Mouse (Mus musculus) adipocyte (in vitro differentiated cells): Measurements from ENCODE around the gene March9.

Experiments
- DNase-seq: peaks from one replicate; pipeline ENCODE4 v3.0.0-alpha.2; 2016; ENCODE audit warnings: low spot score

The March9 gene

DNA sequence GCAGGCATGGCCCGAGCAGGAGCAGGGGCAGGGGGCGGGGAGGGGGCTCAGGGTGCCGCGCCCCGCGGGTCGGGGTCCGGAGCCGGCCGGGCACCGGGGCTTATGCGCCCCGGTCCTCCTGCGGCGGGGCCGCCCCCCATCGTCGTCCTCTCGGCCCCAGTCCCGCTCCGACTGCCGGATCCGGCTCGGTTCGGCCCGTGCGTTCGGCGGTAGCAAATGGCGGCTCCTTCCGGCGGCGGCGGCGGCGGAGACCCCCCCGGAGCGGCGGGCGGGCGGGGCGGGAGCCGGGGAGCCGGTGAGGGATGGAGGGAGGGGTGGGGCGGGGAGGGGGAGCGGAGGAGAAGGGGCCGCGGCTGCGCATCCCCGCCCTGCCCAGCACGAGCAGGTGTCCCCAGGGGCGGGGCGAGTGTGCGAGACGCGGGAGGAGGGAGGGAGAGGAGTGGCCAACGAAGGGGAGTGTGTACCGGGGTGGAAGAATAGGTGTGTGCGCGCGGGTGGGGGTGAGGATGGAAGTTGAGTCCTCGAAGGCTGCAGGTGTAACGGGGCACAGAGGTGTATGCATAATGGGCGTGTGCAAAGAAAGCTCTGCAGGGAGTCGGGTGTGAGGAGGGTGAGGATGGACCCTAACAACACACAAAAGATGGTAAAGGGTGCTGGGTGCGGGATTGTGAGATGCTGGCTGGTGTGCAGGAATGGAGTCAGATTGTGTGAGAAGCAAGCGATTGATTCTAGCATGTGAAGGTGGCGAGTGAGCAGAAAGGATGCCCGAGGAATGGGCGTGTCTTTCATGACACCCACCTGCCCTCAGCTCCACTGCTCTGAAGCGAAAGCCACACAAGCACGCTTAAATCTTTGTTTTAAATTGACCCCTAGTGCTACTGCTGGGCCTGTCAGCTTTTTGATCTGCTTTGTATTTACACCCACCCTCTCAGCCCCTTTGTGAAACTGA is at the start of gene March9:
Gene March9, minus strand, starts transcription at position 217 of the 949 bp plus-strand sequence.
- no peak for DNase-seq

DNA sequence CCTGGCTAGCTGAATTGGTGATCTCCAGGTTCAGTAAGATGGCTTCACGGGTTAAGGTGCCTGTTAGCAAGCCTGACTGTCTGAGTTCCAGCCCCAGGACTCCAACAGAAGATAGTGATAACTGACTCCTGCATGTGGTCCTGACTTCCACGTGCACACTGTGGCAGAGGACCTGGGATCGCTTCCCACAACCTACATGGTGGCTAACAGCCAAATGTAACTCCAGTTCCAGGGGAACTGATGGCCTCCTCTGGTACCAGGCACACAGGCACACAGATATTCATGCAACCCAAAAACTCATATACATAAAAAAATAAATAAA is 48.2 kb upstream of the March9 start:
- DNase-seq, result no peak

DNA sequence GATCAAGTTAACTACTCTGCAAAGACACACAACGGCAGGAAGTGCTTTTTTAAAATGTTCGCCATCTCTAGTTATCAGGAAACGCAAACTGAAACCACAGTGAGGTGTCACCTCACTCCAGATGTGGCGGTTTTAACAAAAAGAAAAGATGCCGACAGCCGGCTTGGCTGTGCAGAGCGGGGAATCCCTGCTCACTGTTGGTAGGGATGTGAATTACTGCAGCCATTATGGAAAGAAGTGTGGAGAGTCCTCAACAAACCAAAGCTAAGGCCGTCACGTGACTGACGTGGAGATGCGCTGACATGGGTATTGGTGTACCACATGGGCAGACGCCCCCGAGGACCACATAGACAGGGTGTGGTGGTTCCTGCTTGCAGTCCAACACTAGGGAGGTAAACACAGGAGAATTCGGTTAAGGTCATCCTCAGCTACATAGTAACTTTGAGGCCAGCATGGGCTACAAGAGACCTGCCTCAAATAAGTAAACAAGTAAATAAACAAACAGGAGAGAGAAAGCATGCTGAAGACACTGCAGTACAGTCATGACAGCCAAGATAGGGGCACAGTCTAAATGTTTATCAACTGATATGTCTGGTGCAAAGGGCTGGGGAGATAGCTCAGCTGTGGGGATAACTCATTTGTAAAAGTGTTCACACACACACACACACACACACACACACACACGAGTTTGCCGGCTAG is 47.7 kb upstream of the March9 start:
- no peak for DNase-seq

DNA sequence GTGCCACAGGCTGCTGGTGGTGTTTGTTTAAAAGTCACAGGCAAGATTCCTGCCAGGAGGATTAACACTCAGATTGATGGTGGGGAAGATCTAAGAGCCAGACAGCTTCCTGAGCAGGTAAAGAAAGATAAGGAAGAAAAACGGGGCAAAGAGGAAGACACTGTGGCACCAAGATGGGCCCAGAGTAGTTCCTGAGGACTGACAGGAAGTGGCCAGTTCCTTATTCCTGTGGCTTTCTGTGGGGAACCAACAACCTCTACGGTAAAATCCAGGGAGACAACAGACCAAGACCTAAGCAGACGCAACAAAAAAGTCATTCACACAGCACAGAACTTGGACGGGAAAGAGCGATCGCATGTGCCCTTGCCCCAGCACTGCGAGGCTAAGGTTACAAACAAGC is 43.6 kb upstream of the March9 start:
- no peak for DNase-seq

DNA sequence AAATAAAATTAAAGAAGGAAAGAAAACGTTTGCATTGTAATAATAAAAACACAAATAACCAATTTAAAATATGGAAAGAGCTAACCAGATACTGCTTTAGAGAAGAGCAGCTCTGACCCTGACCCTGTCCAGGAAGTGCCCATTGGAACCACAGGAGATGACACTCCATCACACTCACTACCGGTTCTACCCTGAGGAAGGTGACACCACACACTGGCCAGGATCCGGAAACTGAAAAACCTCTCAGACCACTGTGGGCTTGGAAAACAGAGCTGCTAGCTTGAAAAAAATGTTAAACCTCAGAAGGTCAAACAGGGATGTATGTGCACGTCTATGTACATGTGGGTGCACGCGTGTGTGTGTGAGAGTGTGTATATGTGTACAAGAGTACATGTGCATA is 41.2 kb upstream of the March9 start:
- no peak for DNase-seq

DNA sequence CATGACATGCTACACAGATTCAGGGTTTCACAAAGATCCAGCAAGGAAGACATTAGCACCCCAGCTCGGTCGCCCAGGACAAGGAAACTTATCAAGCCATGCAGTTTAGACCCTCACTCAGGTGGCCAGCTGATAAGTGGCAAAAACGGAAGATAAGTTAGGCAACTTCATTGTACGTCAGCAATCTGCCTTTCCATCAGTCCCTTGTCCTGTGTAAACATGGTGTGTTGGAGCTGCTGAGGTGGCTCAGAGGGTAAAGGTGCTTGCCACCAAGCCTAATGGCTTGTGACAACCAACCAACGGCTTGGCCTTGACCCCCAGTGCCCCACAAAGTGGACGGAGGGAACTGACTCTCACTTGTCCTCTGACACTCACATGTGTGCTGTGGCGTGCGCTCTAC is 40.4 kb upstream of the March9 start:
- no peak for DNase-seq

DNA sequence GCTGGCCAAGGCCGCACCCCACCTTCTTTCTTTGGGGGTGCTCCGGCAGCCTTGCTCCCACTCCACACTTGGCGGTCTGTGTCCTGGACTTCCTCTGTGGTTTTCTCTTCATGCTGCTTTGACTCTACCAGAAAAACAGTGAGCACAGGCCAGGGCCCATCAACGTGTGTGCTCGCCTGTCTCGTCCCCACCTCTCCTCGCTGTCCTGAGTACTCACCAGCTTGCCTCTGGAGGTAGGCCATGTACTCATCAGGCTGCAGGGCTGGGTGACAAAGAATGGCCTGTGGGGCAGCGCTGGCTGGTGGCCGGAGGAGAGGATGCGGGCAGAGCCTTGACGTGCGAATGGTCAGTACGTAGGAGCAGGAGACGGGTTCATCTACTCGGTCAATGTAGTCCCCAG is 39.9 kb upstream of the March9 start:
- no peak for DNase-seq

DNA sequence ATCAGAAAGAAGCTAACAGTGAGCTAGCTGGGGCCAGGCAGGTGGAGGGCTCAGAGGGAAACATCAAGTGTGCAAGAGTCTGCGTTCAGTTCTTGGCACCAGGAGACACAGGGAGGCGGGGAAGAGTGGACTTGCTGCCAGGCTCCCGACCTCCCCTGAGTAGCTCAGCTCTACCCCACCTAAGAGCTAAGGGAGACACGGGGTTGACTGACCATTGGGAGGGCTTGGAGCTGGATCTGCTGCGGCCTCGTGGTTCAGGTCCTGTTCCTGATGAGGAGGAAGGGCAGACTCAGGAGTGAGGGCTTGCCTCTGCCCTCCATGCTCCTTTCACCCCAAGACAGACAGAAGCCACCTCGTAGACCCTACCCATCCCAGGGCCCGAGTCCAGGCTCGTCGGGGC is 39.2 kb upstream of the March9 start:
- DNase-seq, result no peak

DNA sequence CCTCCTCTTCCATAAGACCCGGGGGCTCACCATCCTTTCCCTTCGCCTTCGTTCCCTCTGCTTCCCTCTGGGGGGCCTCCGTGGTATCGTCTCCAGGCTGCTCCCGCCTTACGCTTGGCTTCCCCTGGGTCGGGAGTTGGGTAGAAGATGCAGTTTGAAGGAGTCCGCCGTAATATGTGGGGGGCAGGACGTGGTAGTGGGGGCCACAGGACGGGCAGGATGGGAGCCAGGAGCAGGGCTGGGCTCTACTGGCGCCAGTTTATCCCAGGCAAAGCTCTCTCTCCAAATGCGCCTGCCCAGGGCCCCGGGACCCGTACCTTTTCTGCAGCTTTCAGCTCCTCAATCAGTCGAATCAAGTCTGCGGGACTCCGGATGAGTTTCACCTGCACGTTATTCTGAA is 38.5 kb upstream of the March9 start:
- no peak for DNase-seq

DNA sequence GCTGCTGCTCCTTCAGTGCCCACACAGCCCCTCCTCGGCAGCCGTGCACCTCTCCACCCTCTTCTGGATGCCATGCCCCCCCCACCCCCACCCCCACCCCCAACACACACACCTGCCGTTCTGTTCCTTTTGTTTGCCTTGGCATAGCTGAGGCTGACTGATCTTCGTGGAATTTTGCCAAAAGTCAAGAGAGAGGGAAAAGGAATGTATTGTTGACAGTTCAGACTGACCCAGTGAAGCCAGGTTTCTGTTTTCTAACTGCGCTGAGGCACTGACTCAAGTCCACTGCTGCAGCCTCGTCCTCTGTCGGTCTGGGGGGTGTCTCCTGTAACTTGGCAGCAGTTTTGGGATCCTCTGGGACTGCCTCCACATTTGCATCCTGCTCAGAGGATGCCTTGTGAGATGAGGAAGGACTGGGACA is 34.4 kb upstream of the March9 start:
- no peak for DNase-seq

DNA sequence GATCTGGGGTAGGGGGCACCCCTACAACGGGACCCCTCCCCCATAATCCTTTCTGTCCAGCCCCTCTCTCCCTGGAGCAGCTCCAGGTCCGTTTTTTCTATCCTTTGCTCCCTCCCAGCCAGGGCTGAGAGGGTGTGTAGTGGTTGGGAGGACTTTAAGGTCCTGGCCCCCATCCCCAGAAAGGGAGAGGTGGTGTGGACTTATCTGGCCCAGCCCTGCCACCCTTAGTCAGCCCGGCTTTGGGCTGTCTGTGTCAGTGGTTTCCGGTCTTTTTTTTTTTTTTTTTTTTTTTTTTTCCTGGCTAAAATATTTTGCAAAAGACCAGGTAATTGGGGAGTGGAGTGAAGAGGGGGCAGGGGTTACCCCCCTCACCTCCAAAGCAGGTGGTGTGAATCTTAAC is 32.8 kb upstream of the March9 start:
- DNase-seq, result no peak

DNA sequence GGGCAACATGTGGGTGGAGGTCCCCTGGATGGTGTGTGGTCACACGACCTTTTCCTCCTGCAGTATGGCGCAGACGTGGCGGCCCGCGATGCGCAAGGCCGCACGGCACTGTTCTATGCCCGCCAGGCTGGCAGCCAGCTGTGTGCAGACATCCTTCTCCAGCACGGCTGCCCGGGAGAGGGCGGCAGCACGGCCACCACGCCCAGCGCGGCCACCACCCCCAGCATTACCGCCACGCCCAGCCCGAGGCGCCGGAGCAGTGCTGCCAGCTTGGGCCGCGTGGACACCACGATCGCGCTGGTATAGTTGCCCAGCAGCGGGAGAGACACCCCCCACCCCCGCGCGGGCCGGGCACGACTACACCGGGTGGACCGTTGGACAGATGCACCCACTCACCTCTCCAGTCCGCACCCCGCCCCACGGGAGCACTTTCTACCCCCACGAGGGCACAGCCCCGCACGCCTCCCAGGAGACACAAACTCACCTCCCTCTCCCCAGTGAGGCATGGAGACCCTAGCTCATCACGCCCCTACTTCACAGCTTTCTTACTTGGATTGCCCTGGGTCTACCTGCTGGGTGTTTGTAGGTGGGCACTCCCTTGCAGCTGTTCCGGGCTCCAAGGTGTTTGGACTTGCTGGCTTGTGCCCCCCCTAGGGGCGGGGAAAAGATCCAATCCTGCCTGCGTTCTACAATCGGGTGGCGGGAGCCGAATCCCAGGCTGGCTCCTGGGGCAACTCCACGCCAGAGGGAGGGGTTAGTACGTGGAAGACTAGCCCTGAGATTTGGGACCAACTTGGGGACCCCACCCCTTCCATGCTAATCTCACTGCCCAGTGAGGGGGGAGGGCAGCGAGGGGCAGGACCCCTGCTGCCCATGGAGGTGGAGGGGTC is 31.8 kb upstream of the March9 start:
- DNase-seq, result no peak

DNA sequence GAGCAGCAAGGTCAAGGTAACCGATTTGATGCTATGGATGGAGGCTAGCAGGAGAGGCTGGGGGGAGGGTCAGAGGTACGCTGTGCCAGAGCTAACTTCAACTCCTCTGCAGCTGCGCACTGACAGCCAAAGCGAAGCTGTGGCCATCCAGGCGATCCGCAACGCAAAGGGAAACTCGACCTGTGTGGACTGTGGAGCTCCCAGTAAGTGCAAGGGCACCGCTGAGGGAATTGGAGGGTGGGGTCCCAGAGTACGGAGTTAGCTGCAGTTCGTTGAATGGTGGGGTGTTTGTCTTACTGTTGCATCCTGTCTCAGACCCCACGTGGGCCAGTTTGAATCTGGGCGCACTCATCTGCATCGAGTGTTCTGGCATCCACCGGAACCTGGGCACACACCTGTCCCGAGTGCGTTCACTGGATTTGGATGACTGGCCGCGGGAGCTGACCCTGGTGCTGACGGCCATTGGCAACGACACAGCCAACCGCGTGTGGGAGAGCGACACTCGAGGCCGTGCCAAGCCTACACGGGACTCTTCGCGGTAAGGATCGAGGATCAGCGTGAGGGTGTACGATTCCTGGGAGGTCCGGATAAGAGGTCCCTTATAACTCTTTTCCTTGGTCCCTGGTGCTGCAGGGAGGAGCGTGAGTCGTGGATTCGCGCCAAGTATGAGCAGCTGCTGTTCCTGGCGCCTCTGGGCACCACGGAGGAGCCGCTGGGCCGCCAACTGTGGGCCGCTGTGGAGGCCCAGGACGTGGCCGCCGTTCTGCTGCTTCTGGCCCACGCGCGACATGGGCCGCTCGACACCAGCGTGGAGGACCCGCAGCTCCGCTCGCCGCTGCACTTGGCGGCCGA is 30.8 kb upstream of the March9 start:
- DNase-seq, result no peak

DNA sequence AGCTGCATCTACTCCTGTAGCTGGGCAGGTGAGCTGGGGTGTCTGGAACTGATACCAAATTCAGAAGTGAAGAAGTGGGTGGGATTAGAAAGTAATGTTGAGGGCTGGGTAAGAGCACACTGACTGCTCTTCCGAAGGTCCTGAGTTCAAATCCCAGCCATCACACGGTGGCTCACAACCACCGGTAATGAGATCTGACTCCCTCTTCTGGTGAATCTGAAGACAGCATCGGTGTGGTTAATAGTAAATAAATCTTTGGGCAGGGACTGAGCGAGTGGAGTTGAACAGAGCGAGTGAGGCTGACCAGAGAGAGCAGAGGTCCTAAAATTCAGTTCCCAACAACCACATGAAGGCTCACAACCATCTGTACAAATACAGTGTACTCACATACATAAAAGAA is 25.6 kb upstream of the March9 start:
- DNase-seq, result no peak

DNA sequence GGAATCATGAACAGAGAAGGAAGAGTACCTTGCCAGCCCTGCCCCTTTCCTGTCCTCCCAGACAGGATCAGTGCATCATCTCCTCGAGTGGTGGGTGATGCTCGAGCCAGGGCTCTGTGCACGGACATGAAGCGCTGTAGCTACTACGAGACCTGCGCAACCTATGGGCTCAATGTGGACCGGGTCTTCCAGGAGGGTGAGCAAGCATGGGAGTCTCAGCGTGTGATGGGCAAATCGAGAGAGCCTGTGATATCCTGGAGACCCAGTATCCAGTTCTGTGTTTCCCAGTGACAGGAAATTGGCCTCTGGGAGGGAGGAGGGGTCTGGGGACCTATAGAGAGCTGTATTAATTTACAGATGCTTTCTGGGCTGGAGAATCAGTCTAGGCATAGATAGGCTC is 25.1 kb upstream of the March9 start:
- no peak for DNase-seq

DNA sequence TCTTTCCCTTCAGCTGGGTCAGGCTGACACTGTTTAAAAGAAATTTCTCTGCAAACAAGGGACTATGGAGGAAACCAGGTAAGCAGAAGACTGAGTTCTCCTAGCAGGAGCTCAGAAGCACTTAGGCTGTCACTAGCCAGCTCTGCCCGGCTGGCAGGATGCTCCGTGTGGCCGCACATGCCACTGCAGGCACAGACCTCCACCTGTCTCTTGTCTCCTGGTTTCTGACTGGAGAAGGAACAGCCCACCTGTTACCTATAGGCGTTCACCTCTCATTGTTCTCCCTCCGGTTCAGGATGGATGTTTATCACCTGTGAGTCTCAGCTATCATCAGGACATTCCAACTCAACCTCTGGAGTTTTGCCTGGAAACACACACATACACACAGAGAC is 23.9 kb upstream of the March9 start:
- DNase-seq, result no peak

DNA sequence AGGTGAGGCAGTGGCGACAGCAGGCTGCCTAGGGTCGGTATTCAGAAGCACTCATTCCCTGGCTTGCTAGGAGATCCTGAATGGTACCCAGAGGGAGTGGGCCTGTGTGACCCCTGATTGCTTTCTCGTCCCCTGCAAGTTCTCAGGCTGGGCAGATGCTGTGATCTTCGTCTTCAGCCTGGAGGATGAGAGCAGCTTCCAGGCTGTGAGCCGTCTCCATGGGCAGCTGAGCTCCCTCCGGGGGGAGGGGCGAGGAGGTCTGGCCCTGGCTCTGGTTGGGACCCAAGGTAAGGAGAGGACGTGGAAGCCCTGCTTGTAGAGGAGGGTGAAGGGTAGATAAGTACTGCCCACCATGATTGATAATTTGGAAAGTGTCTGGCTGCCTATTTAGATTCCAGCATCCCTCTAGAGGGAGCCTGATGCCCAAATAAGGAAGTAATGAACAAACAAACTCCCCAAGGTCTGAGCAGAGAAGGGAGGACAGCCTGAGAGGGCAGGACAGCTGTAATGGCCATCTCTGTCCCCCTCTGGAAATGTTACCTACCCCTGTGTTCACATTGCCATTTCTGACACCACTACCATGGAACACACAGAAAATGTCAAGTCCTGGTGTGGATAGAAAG is 23.4 kb upstream of the March9 start:
- DNase-seq, result no peak

DNA sequence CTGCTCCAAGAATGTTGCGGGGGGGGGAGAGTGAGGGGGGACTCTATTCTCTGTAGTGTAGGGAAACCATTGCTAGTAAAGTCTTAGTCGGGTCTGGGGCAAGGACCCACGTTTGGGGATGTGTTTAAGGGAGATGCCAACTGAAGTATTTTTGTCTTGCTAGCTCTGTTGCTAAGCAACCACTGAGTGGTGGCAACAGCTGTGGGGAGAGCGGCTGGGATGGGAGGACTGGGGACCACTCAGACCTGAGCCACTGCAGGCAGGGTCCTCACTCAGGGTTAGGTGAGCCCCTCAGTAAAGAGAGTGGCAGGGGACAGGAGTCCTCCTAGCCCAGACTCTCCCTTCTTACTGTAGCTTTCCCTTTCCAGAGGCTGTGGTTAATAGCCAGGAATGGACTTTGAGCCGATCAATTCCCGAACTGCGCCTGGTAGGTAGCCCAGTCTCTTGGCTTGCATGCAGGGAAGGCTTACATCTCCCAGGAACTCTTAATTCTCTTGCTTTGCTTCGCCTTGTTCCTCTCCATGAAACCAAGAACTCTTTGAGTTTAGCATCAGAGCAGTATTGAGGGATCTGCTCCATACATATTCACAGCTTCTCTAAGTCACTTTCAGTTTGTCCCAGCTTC is 22.1 kb upstream of the March9 start:
- no peak for DNase-seq

DNA sequence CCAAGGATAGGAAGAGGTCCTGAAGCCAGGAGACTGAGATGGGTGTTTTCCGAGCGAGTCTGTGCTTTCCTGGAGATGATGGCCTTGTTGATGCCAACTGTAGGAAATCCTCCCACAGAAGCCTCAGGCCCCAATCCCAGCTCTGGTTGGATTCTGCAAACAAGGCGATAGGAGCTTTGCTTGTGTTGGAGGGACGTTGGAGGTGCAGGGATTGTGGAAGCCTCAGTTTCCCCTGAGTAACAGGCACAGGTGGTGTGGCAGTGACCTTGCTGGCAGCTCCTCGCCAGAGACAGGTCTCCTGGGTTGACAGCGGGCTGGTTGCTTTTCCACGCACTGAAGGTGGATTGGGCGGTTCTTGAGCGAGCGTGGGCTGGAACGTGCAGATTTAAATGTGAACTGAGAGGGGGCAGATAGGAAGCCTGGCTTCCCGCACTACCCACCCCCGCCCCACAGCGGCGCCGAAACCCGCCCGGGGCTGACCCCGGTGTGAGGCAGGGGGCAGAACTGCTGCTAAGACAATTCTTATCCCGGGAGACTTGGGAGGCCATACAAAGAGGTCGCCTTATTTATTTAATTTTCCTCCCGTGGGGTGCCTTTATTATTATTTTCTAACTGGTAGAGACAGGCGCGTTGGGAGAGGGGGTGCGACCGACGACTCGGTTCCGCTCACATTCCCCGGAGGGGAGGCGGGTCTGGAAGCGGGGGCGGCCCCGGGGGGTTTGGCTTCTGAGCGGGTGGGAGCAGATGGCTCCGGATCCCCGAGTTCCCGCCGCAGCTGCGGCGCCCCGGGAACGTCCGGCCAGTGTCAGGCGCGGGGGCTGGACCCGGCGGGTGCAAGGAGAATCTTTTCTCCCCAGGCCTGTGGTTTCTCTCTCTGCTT is 21.2 kb upstream of the March9 start:
- no peak for DNase-seq
